Mouse (Mus musculus) heart, embryonic 13.5 days (tissue): Measurements from ENCODE around the gene Fbxo40. TPM values are rescaled to one million over a fixed set of nuclear protein-coding genes. Genes with fewer than 3 reads are reported as not detected.

Experiments used
- ATAC-seq: fragments of 200-750 bp; cut with Nextera tagmentation; 2 replicates; pipeline ENCODE4 v1.8.0; 2017; ENCODE audit warnings: moderate TSS enrichment; ENCODE audit not compliant: insufficient number of reproducible peaks, low FRiP score, low TSS enrichment; ENCODE audit errors: extremely low read depth
- H3K27ac ChIP-seq: fragments of 300-500 bp; sonication (generic); replicated peaks from 2 replicates; pipeline ENCODE4 v1.5.1; 2015; ENCODE audit warnings: moderate library complexity, mild to moderate bottlenecking, inconsistent platforms
- H3K27me3 ChIP-seq: fragments of 300-500 bp; sonication (generic); replicated peaks from 2 replicates; pipeline ENCODE4 v1.6.1; 2015; ENCODE audit warnings: mild to moderate bottlenecking, inconsistent platforms
- H3K36me3 ChIP-seq: fragments of 300-500 bp; sonication (generic); 2 replicates; pipeline ENCODE4 v1.6.1; 2015; ENCODE audit warnings: mild to moderate bottlenecking, inconsistent platforms
- H3K4me1 ChIP-seq: fragments of 300-500 bp; sonication (generic); 2 replicates; pipeline ENCODE4 v1.6.1; 2015; ENCODE audit warnings: inconsistent platforms
- H3K4me2 ChIP-seq: fragments of 300-500 bp; sonication (generic); 2 replicates; pipeline ENCODE4 v1.6.1; 2015; ENCODE audit warnings: inconsistent platforms, mild to moderate bottlenecking, moderate library complexity
- H3K4me3 ChIP-seq: fragments of 300-500 bp; sonication (generic); 2 replicates; pipeline ENCODE4 v1.5.1; 2015; ENCODE audit warnings: moderate library complexity, mild to moderate bottlenecking, inconsistent platforms
- H3K9ac ChIP-seq: fragments of 300-500 bp; sonication (generic); 2 replicates; pipeline ENCODE4 v1.6.1; 2015; ENCODE audit warnings: inconsistent platforms, mild to moderate bottlenecking, moderate library complexity
- H3K9me3 ChIP-seq: fragments of 300-500 bp; sonication (generic); 2 replicates; pipeline ENCODE4 v1.6.1; 2016; ENCODE audit warnings: inconsistent platforms
- WGBS: fragments of 180-500 bp; shearing (Covaris S2); methylation state at CpG from one replicate; pipeline ENCODE4 v1.1.7; 2015; ENCODE audit warnings: mixed read lengths; 5-methylcytosine and 5-hydroxymethylcytosine counted together
- polyA plus RNA-seq: library from polyadenylated mRNA; unstranded; fragments of >200 nt; fragmentation: Nextera tagmentation; extraction: Ambion mirVana; gene quantifications from 2 replicates; pipeline ENCODE4 v1.2.1, GENCODE M21; 2015

The Fbxo40 gene
- polyA plus RNA-seq, 1 experiment from 2014 or later, result 8.5 TPM

DNA sequence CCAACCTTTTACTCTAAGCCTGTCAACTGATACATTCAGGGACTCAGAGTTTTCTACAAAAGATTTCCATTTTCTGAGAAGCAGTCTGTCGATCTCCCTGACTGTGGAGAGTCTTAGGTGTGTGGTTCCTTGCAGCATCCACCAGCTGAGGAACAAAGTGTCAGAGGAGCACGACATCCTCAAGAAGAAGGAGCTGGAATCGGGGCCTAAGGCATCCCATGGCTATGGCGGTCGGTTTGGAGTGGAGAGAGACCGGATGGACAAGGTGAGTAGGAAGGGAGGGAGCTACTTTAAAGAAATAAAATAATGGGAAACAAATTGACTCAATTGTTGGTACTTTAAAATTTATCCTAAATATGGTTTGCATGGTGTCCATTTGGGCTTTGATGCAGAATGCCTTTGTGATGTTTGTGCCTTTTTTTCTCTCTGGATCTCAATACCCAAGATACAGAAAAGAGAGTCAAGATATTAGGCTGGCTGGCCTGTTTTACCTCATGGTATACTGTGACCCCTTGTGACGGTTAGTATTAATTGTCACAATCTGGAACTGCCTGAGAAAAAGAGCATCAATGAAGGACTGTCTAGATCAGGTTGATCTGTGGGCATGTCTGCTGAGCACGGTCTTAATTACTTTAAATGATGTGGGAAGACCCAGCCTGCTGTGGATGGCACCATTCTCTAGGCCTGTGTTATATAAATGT lies 43.7 kb downstream of the Fbxo40 start:
- 78% methylated on average over 8 of the region's 8 CpGs for WGBS
- Histone ChIP-seq H3K9ac (no peak overlapping the region), H3K36me3 (no peaks in the 10 kb centered on the region), H3K27ac (no peak overlapping the region), H3K4me2 (no peak overlapping the region), H3K4me3 (no peak overlapping the region), H3K9me3 (no peaks in the 10 kb centered on the region), H3K27me3 (no peaks in the 10 kb centered on the region), H3K4me1 (peaks cover 4% of the 10 kb centered on the region; the same call in 1 of the 2 replicates)
- no peak; the same call in 1 of the 2 replicates for ATAC-seq

DNA sequence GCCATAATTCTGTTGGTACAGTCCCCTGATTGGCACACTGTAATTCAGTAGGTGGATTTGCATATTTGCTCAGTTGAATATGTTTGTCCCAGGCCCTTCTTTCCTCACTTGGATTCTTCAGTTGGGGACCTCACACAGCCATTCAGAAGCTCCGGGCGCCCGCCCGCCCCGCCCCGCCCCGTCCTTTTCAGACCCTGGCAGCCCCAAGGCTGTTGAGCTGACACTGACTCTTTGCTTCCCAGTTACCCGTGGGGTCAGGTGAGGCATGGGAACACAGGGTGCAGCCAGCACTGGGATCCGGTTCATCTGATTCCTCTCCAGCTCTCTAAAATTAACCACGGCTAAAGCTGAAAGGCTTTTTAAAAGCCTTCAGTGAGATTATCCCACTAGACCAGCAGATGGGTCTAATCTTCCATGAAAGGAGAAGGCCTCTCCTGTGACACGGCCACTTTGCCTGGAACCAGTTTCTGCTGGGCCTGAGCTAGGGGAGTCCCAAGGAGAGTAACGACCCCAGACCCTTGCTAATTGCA lies 45.3 kb downstream of the Fbxo40 start:
- ATAC-seq, result no peak
- no peak overlapping the region for H3K9ac ChIP-seq
- H3K27me3 ChIP-seq, result no peaks in the 10 kb centered on the region
- no peak overlapping the region for H3K4me2 ChIP-seq
- no peak overlapping the region for H3K27ac ChIP-seq
- H3K36me3 ChIP-seq, result no peaks in the 10 kb centered on the region
- peaks cover 10% of the 10 kb centered on the region for H3K4me1 ChIP-seq
- WGBS, result 45% methylated on average over 12 of the region's 12 CpGs
- H3K9me3 ChIP-seq, result no peaks in the 10 kb centered on the region
- H3K4me3 ChIP-seq, result no peak overlapping the region

DNA sequence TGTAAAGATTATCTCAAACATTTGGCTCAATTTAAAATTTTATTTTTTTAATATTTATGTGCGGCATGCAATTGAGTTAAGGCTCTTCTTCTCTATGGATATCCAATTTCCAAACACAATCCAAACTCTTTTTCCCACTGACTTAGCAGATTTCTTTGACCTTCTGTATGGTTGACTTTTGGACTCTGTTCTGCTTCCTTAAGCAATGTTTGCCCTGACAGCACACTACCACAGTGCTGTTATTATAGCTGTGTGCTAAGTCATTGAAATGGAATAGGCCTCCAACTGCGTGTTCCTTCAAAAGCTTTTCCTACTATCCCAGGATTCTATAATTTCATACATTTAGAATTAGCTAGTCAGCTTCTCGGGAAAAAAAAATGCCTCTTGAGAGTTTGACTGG lies 46.7 kb downstream of the Fbxo40 start:
- Histone ChIP-seq H3K27me3 (no peaks in the 10 kb centered on the region), H3K4me3 (no peak overlapping the region), H3K9me3 (no peaks in the 10 kb centered on the region), H3K27ac (no peak overlapping the region), H3K9ac (no peak overlapping the region), H3K4me2 (no peak overlapping the region), H3K4me1 (peaks cover 10% of the 10 kb centered on the region), H3K36me3 (no peaks in the 10 kb centered on the region)
- 89% methylated on average over 3 of the region's 3 CpGs for WGBS
- ATAC-seq, result no peak

DNA sequence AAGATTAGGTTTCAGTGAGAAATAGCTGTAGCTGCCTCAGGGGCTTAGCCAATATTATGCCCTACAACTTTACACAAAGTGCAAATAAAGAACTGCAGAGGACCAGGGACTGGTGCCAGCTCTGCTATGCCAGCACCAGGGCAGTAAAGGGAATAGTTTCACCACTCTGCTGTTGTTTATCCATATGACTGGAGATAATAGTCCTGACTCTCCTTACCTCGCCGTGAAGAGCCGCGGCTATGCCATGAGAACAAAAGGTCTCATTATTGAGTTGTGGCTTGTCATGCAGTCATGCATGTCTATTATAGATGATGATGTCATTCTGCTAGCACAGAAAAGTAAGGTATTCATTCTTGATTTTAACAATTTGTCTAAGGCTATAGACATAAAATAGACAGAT lies 48.4 kb downstream of the Fbxo40 start:
- Histone ChIP-seq H3K27ac (no peak overlapping the region), H3K36me3 (no peaks in the 10 kb centered on the region), H3K4me3 (no peak overlapping the region), H3K9ac (no peak overlapping the region), H3K4me1 (peaks cover 10% of the 10 kb centered on the region), H3K9me3 (no peaks in the 10 kb centered on the region), H3K4me2 (no peak overlapping the region; the same call in 1 of the 2 replicates), H3K27me3 (no peaks in the 10 kb centered on the region)
- ATAC-seq, result no peak
- 62% methylated on average over 4 of the region's 4 CpGs for WGBS

DNA sequence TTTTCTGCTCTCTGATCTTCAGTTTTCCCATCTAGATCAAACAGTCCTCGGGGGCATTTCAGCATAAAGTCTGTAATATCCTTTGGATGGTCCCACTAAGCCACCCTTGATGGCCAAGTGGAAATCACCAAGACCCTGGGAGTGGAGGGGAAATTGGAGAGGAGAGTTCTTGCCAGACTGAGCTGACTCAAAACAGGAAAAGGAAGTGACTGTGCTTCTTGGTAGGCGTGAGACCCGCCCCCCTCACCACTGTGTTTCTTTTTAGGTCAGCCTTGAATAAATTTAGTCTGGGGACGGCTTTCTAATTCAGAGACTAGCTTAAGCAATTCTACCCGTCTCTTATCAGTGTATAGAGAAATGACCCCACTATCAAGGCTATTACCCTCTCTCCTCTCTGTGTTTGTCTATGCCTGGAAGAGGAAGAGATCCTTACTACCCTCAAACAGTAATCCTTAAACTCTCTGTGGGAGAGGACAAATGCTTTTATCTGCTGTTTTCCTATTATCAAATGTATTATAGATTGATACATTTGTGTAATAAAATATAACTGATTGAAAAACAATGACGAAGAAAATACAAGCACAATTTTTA lies 49.0 kb downstream of the Fbxo40 start:
- no peak for ATAC-seq
- H3K4me3 ChIP-seq, result no peak overlapping the region
- H3K27ac ChIP-seq, result peak overlapping the region; percentile 40; the same call in 1 of the 2 replicates
- no peaks in the 10 kb centered on the region for H3K27me3 ChIP-seq
- 55% methylated on average over 6 of the region's 6 CpGs for WGBS
- peaks cover 10% of the 10 kb centered on the region for H3K4me1 ChIP-seq
- H3K9me3 ChIP-seq, result no peaks in the 10 kb centered on the region
- no peak overlapping the region for H3K4me2 ChIP-seq
- H3K36me3 ChIP-seq, result no peaks in the 10 kb centered on the region
- no peak overlapping the region for H3K9ac ChIP-seq

DNA sequence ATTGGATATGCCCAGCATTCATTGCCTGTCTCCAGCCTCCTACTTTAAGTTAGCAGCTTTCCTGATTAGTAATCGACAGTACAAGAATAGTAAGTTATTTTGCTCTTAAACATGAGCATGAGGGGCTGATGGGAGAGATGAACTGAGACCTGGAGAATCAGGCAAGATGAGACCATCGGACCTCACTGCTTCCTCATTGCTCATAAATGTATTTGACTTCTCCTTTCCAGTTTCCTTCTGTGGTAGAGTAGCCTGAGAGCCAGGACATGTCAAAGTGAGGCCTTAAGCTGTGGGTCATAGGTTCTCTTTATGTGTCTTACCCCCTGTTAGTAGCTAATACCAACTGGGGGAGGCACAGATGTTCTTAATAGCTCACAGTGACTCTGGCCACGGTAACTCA lies 54.5 kb downstream of the Fbxo40 start:
- Histone ChIP-seq H3K4me3 (no peak overlapping the region), H3K4me2 (peak overlapping the region; percentile 29)
- 76% methylated on average over 3 of the region's 3 CpGs for WGBS

DNA sequence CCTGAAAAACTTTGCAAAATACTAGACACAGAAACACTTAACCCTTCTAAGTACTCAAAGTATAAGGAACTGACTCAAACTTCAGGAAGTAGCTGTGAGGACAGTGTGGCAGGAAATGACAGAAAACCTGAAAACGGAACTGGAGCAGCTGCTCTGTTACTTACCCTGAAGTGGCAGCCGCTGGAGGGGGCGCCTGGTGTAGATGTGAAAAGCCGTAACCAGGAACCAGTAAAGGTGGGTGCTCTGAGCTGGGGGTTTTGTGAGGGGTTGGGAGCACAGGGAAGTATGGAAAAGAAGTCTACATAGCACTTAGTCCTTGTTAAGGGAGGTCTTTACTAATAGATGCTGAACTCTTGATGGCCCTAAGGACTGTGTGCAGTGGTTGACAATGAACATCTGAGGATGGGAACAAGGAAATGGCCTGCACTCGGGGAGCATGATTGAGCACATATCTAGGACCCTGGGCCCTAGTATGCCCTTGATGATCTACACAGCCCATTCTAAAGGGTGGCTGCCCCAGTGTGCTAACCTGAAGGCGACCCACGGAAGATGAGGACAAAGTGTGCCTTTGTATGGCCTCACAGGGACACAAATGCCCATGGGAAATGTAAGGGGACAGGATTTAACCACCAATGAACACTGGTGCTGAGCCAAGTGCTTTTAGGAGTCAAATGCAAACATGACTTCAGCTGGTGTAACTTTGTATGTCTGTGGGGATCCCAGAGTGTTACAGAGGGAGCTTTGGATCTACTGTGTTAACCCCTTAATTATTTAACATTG lies 55.2 kb downstream of the Fbxo40 start, which contains the start of gene Hcls1:
Hcls1 (plus strand) TSS at position 143 of the 780 bp plus-strand sequence.
- Histone ChIP-seq H3K27ac (peak within 1 kb of the TSS; percentile 63), H3K4me1 (peaks cover 17% of the 10 kb centered on the region), H3K9ac (no peak within 1 kb of the TSS), H3K27me3 (no peaks in the 10 kb centered on the region), H3K4me2 (peak within 1 kb of the TSS; percentile 29), H3K36me3 (peaks cover 32% of the 10 kb centered on the region), H3K9me3 (no peaks in the 10 kb centered on the region), H3K4me3 (peak within 1 kb of the TSS; percentile 20; the same call in 1 of the 2 replicates)
- WGBS, result 58% methylated on average over 7 of the region's 7 CpGs
- no peak for ATAC-seq

More for the DNA sequence above, 54.5 kb downstream of the Fbxo40 start:
- H3K9ac ChIP-seq, result no peak overlapping the region
- no peaks in the 10 kb centered on the region for H3K9me3 ChIP-seq
- no peak overlapping the region for H3K27ac ChIP-seq
- peaks cover 24% of the 10 kb centered on the region for H3K36me3 ChIP-seq
- no peaks in the 10 kb centered on the region for H3K27me3 ChIP-seq
- no peak for ATAC-seq
- peaks cover 17% of the 10 kb centered on the region for H3K4me1 ChIP-seq

DNA sequence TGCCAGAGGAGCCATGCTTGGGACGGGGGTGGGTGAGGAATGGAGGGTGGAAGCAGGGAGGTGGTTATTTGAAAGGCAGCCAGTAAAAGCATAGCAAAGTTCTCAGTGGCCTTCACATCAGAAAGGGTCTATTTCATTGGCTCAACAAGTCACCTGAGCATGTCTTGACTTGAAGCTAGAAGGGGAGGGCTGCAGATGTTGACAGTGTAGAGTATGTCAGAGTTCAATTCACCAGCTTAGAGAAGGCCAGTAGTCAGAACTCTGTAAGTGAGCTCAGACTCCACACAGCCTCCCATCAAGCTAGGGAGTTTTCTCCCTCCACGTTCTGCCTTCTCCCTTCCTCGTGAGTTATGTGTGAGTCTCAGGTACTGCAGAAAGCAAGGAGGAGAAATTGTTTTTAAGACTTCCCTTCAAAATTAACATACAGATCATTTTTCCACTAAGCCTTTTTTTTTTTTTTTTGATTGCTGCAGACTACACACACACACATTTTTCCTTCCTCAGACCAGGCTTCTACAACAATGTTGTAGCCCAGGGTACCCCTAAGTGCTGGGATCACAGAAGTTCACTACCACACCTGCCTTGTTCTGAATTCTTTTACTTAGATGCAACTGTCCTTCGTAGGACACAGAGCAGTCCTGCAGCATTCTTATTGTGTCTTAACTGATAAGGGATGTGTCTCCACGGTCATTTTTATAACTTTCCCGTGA lies 56.0 kb downstream of the Fbxo40 start:
- no peak overlapping the region for H3K9ac ChIP-seq
- ATAC-seq, result no peak
- peaks cover 39% of the 10 kb centered on the region for H3K36me3 ChIP-seq
- no peaks in the 10 kb centered on the region for H3K9me3 ChIP-seq
- 36% methylated on average over 6 of the region's 6 CpGs for WGBS
- H3K4me3 ChIP-seq, result no peak overlapping the region
- no peaks in the 10 kb centered on the region for H3K27me3 ChIP-seq
- H3K4me1 ChIP-seq, result peaks cover 17% of the 10 kb centered on the region
- H3K4me2 ChIP-seq, result peak overlapping the region; percentile 29; the same call in 1 of the 2 replicates
- peak overlapping the region; percentile 63 for H3K27ac ChIP-seq

DNA sequence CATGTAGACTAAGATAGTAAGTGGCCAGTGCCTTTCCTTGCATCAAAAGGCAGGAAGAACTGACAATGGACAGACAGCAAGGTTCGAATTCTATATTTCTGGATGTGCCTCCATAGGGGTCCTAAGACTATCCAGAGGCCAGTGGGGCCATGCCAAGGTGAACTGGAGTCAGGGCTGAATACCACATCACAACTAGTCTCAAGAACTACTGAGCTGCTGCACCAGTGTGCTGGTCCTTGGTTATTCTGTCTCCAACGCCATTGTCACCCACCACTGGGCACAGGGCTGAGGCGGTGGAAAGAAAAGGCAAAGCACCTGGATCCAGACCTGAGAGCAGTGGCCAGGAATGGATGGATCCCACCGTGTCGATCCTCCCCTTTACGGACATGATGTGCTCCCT lies 57.7 kb downstream of the Fbxo40 start:
- H3K9ac ChIP-seq, result no peak overlapping the region
- no peak overlapping the region for H3K27ac ChIP-seq
- no peak overlapping the region for H3K4me2 ChIP-seq
- H3K9me3 ChIP-seq, result no peaks in the 10 kb centered on the region
- 90% methylated on average over 6 of the region's 6 CpGs for WGBS
- no peak for ATAC-seq
- no peak overlapping the region for H3K4me3 ChIP-seq
- no peaks in the 10 kb centered on the region for H3K27me3 ChIP-seq
- H3K4me1 ChIP-seq, result peaks cover 17% of the 10 kb centered on the region
- peaks cover 56% of the 10 kb centered on the region for H3K36me3 ChIP-seq

DNA sequence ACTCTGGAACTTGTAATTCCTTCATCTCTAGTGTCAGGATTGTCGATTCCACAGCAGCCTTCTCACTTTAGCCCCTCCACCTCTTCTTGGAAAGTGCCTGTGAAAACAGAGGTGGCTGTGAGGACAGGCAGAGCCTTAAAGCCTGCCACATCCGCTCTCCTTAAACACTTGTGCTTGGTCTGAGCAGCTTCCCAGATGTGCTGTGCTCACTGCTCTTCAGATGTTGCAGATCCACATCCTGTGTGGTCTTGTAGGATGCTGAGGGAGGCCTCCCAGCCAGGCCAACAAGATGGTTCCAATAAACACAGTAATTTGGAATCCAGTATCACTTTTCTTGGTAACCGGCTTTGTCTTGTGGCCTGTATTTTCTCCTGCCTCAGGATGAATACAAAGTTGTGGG lies 58.3 kb downstream of the Fbxo40 start:
- H3K27ac ChIP-seq, result no peak overlapping the region
- H3K4me2 ChIP-seq, result no peak overlapping the region
- H3K4me3 ChIP-seq, result no peak overlapping the region
- H3K36me3 ChIP-seq, result peaks cover 62% of the 10 kb centered on the region
- 79% methylated on average over 3 of the region's 3 CpGs for WGBS
- H3K27me3 ChIP-seq, result no peaks in the 10 kb centered on the region
- no peak overlapping the region for H3K9ac ChIP-seq
- H3K9me3 ChIP-seq, result no peaks in the 10 kb centered on the region
- peaks cover 17% of the 10 kb centered on the region for H3K4me1 ChIP-seq
- ATAC-seq, result no peak

DNA sequence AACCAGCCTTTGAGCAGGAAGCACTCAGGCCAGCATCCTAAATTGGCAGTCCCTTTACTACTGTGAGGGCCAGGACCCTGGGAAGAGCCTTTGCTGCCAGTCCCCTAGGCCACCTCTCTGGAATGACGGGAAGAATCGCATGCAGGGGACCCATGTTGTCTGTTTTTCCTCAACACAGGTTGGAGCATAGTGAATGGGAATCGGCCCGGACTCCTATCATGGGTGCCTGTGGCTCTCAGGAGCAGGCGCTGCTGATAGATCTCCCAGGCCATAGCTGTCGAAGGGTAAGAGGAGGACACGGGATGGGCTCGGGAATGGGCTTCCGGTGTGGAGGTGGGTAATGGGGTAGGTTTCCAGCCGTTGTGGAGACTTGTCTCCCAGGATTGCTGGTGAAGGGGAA lies 58.9 kb downstream of the Fbxo40 start:
- Histone ChIP-seq H3K9me3 (no peaks in the 10 kb centered on the region), H3K4me1 (peaks cover 17% of the 10 kb centered on the region), H3K36me3 (peaks cover 68% of the 10 kb centered on the region), H3K4me2 (no peak overlapping the region), H3K27me3 (no peaks in the 10 kb centered on the region), H3K27ac (no peak overlapping the region), H3K9ac (no peak overlapping the region), H3K4me3 (no peak overlapping the region)
- 80% methylated on average over 10 of the region's 10 CpGs for WGBS
- ATAC-seq, result no peak
